In the genomic region with DNA sequence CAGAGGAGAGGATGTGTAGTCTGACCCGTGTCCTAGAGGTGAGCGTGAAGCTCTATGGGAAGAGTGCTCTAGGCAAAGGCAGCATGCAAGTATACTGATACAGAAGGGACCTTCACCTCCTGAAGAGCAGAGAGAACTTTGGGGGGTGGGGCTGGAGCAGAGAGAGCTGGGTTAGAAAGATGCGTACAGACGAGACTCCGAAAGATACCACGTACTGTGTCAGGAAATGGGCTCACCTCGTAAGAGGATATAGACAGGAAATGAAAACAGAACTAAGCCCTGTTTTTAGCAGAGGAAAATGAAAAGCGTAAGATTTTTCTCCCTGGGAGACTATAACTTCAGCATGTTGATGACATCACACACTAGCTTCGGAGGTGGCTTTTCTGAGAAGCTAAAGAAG, we compare ENCODE assay signal across 17 mouse cellular contexts. TPM values are rescaled to one million over a fixed set of nuclear protein-coding genes. Genes with fewer than 3 reads are reported as not detected.
A peak's percentile ranks its signal among the peaks of the same experiment; 100 is the strongest.
DNase-seq lines count a peak whose midpoint lies in the region; ATAC-seq lines count a peak whose summit lies in the region.
"Had no signal": no experiment of that assay in that cellular context is flagged by ENCODE, and none has a peak within 500 bp of the region (broad histone marks: within the 10 kb centered on the region; RNA-seq: fewer than 3 reads in every experiment).

No protein-coding gene starts in this region.

- ATAC-seq in megakaryocyte, adult 5-6 weeks (ENCODE audit: poor library complexity, severe bottlenecking), result 0 out of 2 replicates have a peak, but pooled peaks have one; percentile 43
- ATAC-seq: lung, postnatal 0 days; midbrain, embryonic 13.5 days had no signal

- peak; percentile 56 for DNase-seq in CD4-positive, CD25-positive, alpha-beta regulatory T cell, adult 2 months (ENCODE audit: low read depth, low spot score)
- peak; percentile 30 for DNase-seq in T-cell, adult 2 months (ENCODE audit: low spot score)
- peak; percentile 53 for DNase-seq in thymus, postnatal 0 days (ENCODE audit: low spot score)
- no peak for DNase-seq in ovary, postnatal 10 days (ENCODE audit: low spot score)
- no peak for DNase-seq in right cerebral cortex, adult 2 months (ENCODE audit: low spot score in 2 of 2)
- no peak for DNase-seq in adrenal gland, adult 8-10 months
- no peak for DNase-seq in ovary, postnatal 14 days (ENCODE audit: low spot score)
- DNase-seq: adrenal gland, adult 2 months; cerebellum, adult 18-20 months; cerebellum, postnatal 14 days; gastrocnemius, adult 2 months; kidney, adult 18-20 months; kidney, postnatal 4 days; left cerebral cortex, postnatal 4 days had no signal

RNA-seq across cellular contexts. Expression of a gene that starts 21.1 kb away (rescaled TPM):
- total RNA-seq in megakaryocyte, adult 5-6 weeks (2015), result 36.8 and 38.4 TPM in 2 replicates
- 39.2 and 40.5 TPM in 2 replicates for total RNA-seq in megakaryocyte, adult 5-6 weeks (2017)
- polyA plus RNA-seq in thymus, postnatal 0 days (2015; fragmentation: Nextera tagmentation; extraction: Ambion mirVana), result 130 and 146 TPM in 2 replicates
- 10 to 100 TPM; 44.4 to 79.1 (median 59.9) TPM for total RNA-seq in adrenal gland, adult 8-10 months (2022)

Comparison
In these comparisons a context has a peak if more than half of its experiments do, and no peak if none do; other contexts are left out.
1. DNase-seq: peak in CD4-positive, CD25-positive, alpha-beta regulatory T cell, adult 2 months (single experiment), T-cell, adult 2 months (single experiment) and thymus, postnatal 0 days (single experiment); none in ovary, postnatal 10 days (single experiment), right cerebral cortex, adult 2 months (0 of 2), adrenal gland, adult 8-10 months (single experiment) and ovary, postnatal 14 days (single experiment).